26 mouse cellular contexts compared by ENCODE assay signal in the genomic region with DNA sequence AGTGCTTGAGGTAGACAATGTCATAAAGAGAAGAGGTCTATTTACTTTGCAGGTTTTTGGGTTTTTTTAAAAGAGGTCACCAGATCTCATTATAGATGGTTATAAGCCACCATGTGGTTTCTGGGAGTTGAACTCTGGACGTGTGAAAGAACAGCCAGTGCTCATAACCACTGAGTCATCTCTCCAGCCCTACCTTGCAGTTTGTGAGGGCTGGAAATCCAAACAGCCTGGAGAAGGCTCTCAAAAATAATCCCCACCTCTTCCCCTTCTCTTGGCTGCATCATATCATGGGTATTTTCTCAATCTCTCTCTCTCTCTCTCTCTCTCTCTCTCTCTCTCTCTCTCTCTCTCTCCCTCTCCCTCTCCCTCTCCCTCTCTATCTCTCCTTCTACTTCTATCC. TPM values are rescaled to one million over a fixed set of nuclear protein-coding genes. Genes with fewer than 3 reads are reported as not detected.
DNase-seq lines count a peak whose midpoint lies in the region; ATAC-seq lines count a peak whose summit lies in the region.
"Had no signal": no experiment of that assay in that cellular context is flagged by ENCODE, and none has a peak within 500 bp of the region (broad histone marks: within the 10 kb centered on the region; RNA-seq: fewer than 3 reads in every experiment).

No protein-coding gene starts in this region.

- H3K9me3 ChIP-seq in midbrain, embryonic 11.5 days (ENCODE audit: control insufficient read depth, low read length): no peaks in the 10 kb centered on the region
- H3K9me3 ChIP-seq in midbrain, embryonic 16.5 days (replicated peaks; ENCODE audit: control insufficient read depth, low read length, poor library complexity, severe bottlenecking): no peaks in the 10 kb centered on the region
- H3K9me3 ChIP-seq: embryonic facial prominence, embryonic 10.5 days; embryonic facial prominence, embryonic 12.5 days; forebrain, embryonic 10.5 days; forebrain, embryonic 12.5 days had no signal

- 57% methylated on average over 1 of the region's 1 CpGs for WGBS in midbrain, embryonic 11.5 days
- WGBS in midbrain, embryonic 16.5 days: 37% methylated on average over 1 of the region's 1 CpGs

- peak; percentile 21 for DNase-seq in midbrain, embryonic 11.5 days (ENCODE audit: low spot score, missing footprints)
- DNase-seq in fat pad, adult 2 months (ENCODE audit: extremely low read depth, low read depth, low spot score): peak; percentile 84
- no peak for DNase-seq in gastrocnemius, postnatal 25 days
- no peak for DNase-seq in retina, postnatal 1 day
- DNase-seq: adrenal gland, adult 8-10 months; adrenal gland, postnatal 14 days; adrenal gland, postnatal 36 days; cerebellum, adult 11-12 months; cerebellum, adult 2 months; cerebellum, adult 9-10 months; cerebellum, postnatal 10 days; cerebellum, postnatal 25 days had no signal

- ATAC-seq in midbrain, embryonic 11.5 days (ENCODE audit: low FRiP score): no peak
- ATAC-seq in midbrain, embryonic 16.5 days: no peak
- ATAC-seq: activated CD4-positive, CD25-positive, alpha-beta regulatory T cell, adult 4 months; forebrain, embryonic 14.5 days; forebrain, embryonic 16.5 days; Patski had no signal

- H3K4me1 ChIP-seq in midbrain, embryonic 11.5 days (ENCODE audit: control insufficient read depth, insufficient read depth, low read length): no peaks in the 10 kb centered on the region
- no peaks in the 10 kb centered on the region for H3K4me1 ChIP-seq in midbrain, embryonic 16.5 days (ENCODE audit: control insufficient read depth, insufficient read depth, low read length)
- H3K4me1 ChIP-seq: embryonic facial prominence, embryonic 10.5 days; embryonic facial prominence, embryonic 12.5 days; forebrain, embryonic 12.5 days had no signal

- H3K27me3 ChIP-seq in midbrain, embryonic 11.5 days (ENCODE audit: control insufficient read depth, insufficient read depth, low read length): no peaks in the 10 kb centered on the region
- no peaks in the 10 kb centered on the region for H3K27me3 ChIP-seq in midbrain, embryonic 16.5 days (ENCODE audit: control insufficient read depth, insufficient read depth, low read depth, low read length)
- H3K27me3 ChIP-seq: embryonic facial prominence, embryonic 12.5 days; forebrain, embryonic 12.5 days; Patski had no signal

- no peak overlapping the region for H3K9ac ChIP-seq in midbrain, embryonic 11.5 days (ENCODE audit: low read length)
- H3K9ac ChIP-seq in midbrain, embryonic 16.5 days (ENCODE audit: low read depth, low read length): no peak overlapping the region
- H3K9ac ChIP-seq: embryonic facial prominence, embryonic 12.5 days; forebrain, embryonic 12.5 days had no signal

- no peak overlapping the region for H3K4me3 ChIP-seq in midbrain, embryonic 11.5 days (ENCODE audit: low read depth, low read length)
- H3K4me3 ChIP-seq in midbrain, embryonic 16.5 days (ENCODE audit: low read depth, low read length): no peak overlapping the region
- H3K4me3 ChIP-seq: embryonic facial prominence, embryonic 10.5 days; embryonic facial prominence, embryonic 12.5 days; forebrain, embryonic 10.5 days; forebrain, embryonic 12.5 days had no signal

- H3K4me2 ChIP-seq in midbrain, embryonic 11.5 days: no peak overlapping the region
- no peak overlapping the region for H3K4me2 ChIP-seq in midbrain, embryonic 16.5 days (ENCODE audit: low read length)
- H3K4me2 ChIP-seq: embryonic facial prominence, embryonic 12.5 days; forebrain, embryonic 12.5 days had no signal

- no peak overlapping the region for H3K27ac ChIP-seq in midbrain, embryonic 11.5 days (ENCODE audit: low read depth, low read length)
- H3K27ac ChIP-seq in midbrain, embryonic 16.5 days (ENCODE audit: low read length): no peak overlapping the region
- H3K27ac ChIP-seq: embryonic facial prominence, embryonic 10.5 days; embryonic facial prominence, embryonic 12.5 days; forebrain, embryonic 10.5 days; forebrain, embryonic 12.5 days had no signal

- no peaks in the 10 kb centered on the region for H3K36me3 ChIP-seq in midbrain, embryonic 11.5 days (ENCODE audit: control insufficient read depth, insufficient read depth, low read length)
- H3K36me3 ChIP-seq in midbrain, embryonic 16.5 days (ENCODE audit: control insufficient read depth, insufficient read depth, low read length): no peaks in the 10 kb centered on the region
- H3K36me3 ChIP-seq: embryonic facial prominence, embryonic 10.5 days; embryonic facial prominence, embryonic 12.5 days; forebrain, embryonic 10.5 days; forebrain, embryonic 12.5 days had no signal

RNA-seq across cellular contexts. Expression of a gene that starts 8.4 kb away (rescaled TPM):
- polyA plus RNA-seq in midbrain, embryonic 11.5 days (2014; fragmentation: Nextera tagmentation; extraction: Ambion mirVana): 2.2 and 2.7 TPM in 2 replicates
- 10.7 and 13.6 TPM in 2 replicates for polyA plus RNA-seq in midbrain, embryonic 16.5 days (2015; fragmentation: Nextera tagmentation; extraction: Ambion mirVana)
- total RNA-seq in gastrocnemius, postnatal 25 days (2021): 1 to 10 TPM in 1 of 2 experiments, under 1 TPM in 1; 0.97 to 1.7 TPM

RNA-seq across cellular contexts. Expression of a gene that starts 15.4 kb away (rescaled TPM):
- polyA plus RNA-seq in midbrain, embryonic 11.5 days (2014; fragmentation: Nextera tagmentation; extraction: Ambion mirVana): not detected in 2 replicates
- not detected in 2 replicates for polyA plus RNA-seq in midbrain, embryonic 16.5 days (2015; fragmentation: Nextera tagmentation; extraction: Ambion mirVana)
- total RNA-seq in gastrocnemius, postnatal 25 days (2021): not detected
- total RNA-seq: adrenal gland, adult 18-20 months; adrenal gland, adult 8-10 months; adrenal gland, postnatal 14 days; adrenal gland, postnatal 36 days; ES-E14; MEL had no signal
- polyA plus RNA-seq: activated CD4-positive, CD25-positive, alpha-beta regulatory T cell, adult 4 months; C2C12; cerebellum, adult 2 months; embryonic facial prominence, embryonic 10.5 days; embryonic facial prominence, embryonic 12.5 days; embryonic facial prominence, embryonic 14.5 days; forebrain, embryonic 10.5 days; forebrain, embryonic 12.5 days; forebrain, embryonic 14.5 days; forebrain, embryonic 16.5 days; Patski had no signal

RNA-seq across cellular contexts. Expression of a gene that starts 15.4 kb away (rescaled TPM):
- 0.25 and 0.44 TPM in 2 replicates for polyA plus RNA-seq in midbrain, embryonic 11.5 days (2014; fragmentation: Nextera tagmentation; extraction: Ambion mirVana)
- 0.70 and 0.83 TPM in 2 replicates for polyA plus RNA-seq in midbrain, embryonic 16.5 days (2015; fragmentation: Nextera tagmentation; extraction: Ambion mirVana)
- total RNA-seq in gastrocnemius, postnatal 25 days (2021): not detected
- total RNA-seq: adrenal gland, adult 18-20 months; adrenal gland, adult 8-10 months; adrenal gland, postnatal 14 days; adrenal gland, postnatal 36 days; ES-E14; MEL had no signal
- polyA plus RNA-seq: activated CD4-positive, CD25-positive, alpha-beta regulatory T cell, adult 4 months had no signal

RNA-seq across cellular contexts. Expression of a gene that starts 27.9 kb away (rescaled TPM):
- 49.8 and 55.3 TPM in 2 replicates for polyA plus RNA-seq in midbrain, embryonic 11.5 days (2014; fragmentation: Nextera tagmentation; extraction: Ambion mirVana)
- polyA plus RNA-seq in midbrain, embryonic 16.5 days (2015; fragmentation: Nextera tagmentation; extraction: Ambion mirVana): 4.8 and 5.4 TPM in 2 replicates
- 1 to 10 TPM; 1.2 to 1.6 TPM for total RNA-seq in gastrocnemius, postnatal 25 days (2021)

RNA-seq across cellular contexts. Expression of a gene that starts 28.0 kb away (rescaled TPM):
- 176 and 178 TPM in 2 replicates for polyA plus RNA-seq in midbrain, embryonic 11.5 days (2014; fragmentation: Nextera tagmentation; extraction: Ambion mirVana)
- 77.0 and 84.1 TPM in 2 replicates for polyA plus RNA-seq in midbrain, embryonic 16.5 days (2015; fragmentation: Nextera tagmentation; extraction: Ambion mirVana)
- total RNA-seq in gastrocnemius, postnatal 25 days (2021): 1 to 10 TPM; 6.0 to 7.4 TPM

Comparison
In these comparisons a context has a peak if more than half of its experiments do, and no peak if none do; other contexts are left out.
1. DNase-seq: peak in midbrain, embryonic 11.5 days (single experiment) and fat pad, adult 2 months (single experiment); none in gastrocnemius, postnatal 25 days (single experiment) and retina, postnatal 1 day (single experiment).